Mouse (Mus musculus) induced T-regulatory cell, adult 2 months (primary cell): ENCODE results near the gene Tmem141.

Experiments
- DNase-seq: peaks from one replicate; pipeline ENCODE4 v3.0.0-alpha.2; 2012; ENCODE audit warnings: low read depth

Tmem141 gene

GRCm38 (mm10) chr2:25621229-25622200 is at the start of gene Tmem141:
TSS of gene Tmem141 (minus strand) at chr2:25622005.
- DNase-seq, result peak; percentile 69

GRCm38 (mm10) chr2:25666516-25666915 is 44.7 kb upstream of the Tmem141 start:
- peak; percentile 53 for DNase-seq

GRCm38 (mm10) chr2:25664125-25664524 is 42.3 kb upstream of the Tmem141 start:
- no peak for DNase-seq

- DNase-seq, result peak; percentile 68
Measured at GRCm38 (mm10) chr2:25663511-25663910, 41.7 kb upstream of the Tmem141 start.

- DNase-seq, result no peak
Measured at GRCm38 (mm10) chr2:25661245-25661970, 39.6 kb upstream of the Tmem141 start.

- no peak for DNase-seq
Measured at GRCm38 (mm10) chr2:25660279-25660678, 38.5 kb upstream of the Tmem141 start.

- no peak for DNase-seq
Measured at GRCm38 (mm10) chr2:25657652-25658051, 35.8 kb upstream of the Tmem141 start, which contains the start of gene Lcn5. TSS of gene Lcn5 (plus strand) at chr2:25657952.

GRCm38 (mm10) chr2:25657246-25657645 is 35.4 kb upstream of the Tmem141 start:
- no peak for DNase-seq

- no peak for DNase-seq
Measured at GRCm38 (mm10) chr2:25656691-25657090, 34.9 kb upstream of the Tmem141 start.

GRCm38 (mm10) chr2:25654502-25654901 is 32.7 kb upstream of the Tmem141 start:
- DNase-seq, result no peak

- DNase-seq, result no peak
Measured at GRCm38 (mm10) chr2:25652902-25653301, 31.1 kb upstream of the Tmem141 start, which contains the start of gene Lcn8. TSS of gene Lcn8 (plus strand) at chr2:25653120.

GRCm38 (mm10) chr2:25639890-25640289 is 18.1 kb upstream of the Tmem141 start:
- DNase-seq, result peak; percentile 62

- no peak for DNase-seq
Measured at GRCm38 (mm10) chr2:25634046-25634445, 12.2 kb upstream of the Tmem141 start.

- DNase-seq, result no peak
Measured at GRCm38 (mm10) chr2:25633616-25634015, 11.8 kb upstream of the Tmem141 start.

- DNase-seq, result no peak
Measured at GRCm38 (mm10) chr2:25628738-25629137, 6.9 kb upstream of the Tmem141 start.

GRCm38 (mm10) chr2:25627811-25628210 is 6.0 kb upstream of the Tmem141 start, which contains the start of gene Fcna:
TSS of gene Fcna (minus strand) at chr2:25628030.
- no peak for DNase-seq

- no peak for DNase-seq
Measured at GRCm38 (mm10) chr2:25625986-25626385, 4.2 kb upstream of the Tmem141 start.

- no peak for DNase-seq
Measured at GRCm38 (mm10) chr2:25620852-25621228, 965 bp downstream of the Tmem141 start.

GRCm38 (mm10) chr2:25620386-25620785 is 1.4 kb downstream of the Tmem141 start:
- DNase-seq, result peak; percentile 39

- DNase-seq, result no peak
Measured at GRCm38 (mm10) chr2:25617578-25617977, 4.2 kb downstream of the Tmem141 start, which contains the start of gene Ccdc183. TSS of gene Ccdc183 (minus strand) at chr2:25617678.

GRCm38 (mm10) chr2:25616398-25616797 is 5.4 kb downstream of the Tmem141 start:
- DNase-seq, result no peak

- no peak for DNase-seq
Measured at GRCm38 (mm10) chr2:25608671-25609070, 13.1 kb downstream of the Tmem141 start.
